Mouse (Mus musculus): ENCODE measurements around the gene Olfr374. TPM values are rescaled to one million over a fixed set of nuclear protein-coding genes. Genes with fewer than 3 reads are reported as not detected.

Gene Olfr374
- total and polyA plus RNA-seq, 2 experiments from 2014 or later = not detected

DNA sequence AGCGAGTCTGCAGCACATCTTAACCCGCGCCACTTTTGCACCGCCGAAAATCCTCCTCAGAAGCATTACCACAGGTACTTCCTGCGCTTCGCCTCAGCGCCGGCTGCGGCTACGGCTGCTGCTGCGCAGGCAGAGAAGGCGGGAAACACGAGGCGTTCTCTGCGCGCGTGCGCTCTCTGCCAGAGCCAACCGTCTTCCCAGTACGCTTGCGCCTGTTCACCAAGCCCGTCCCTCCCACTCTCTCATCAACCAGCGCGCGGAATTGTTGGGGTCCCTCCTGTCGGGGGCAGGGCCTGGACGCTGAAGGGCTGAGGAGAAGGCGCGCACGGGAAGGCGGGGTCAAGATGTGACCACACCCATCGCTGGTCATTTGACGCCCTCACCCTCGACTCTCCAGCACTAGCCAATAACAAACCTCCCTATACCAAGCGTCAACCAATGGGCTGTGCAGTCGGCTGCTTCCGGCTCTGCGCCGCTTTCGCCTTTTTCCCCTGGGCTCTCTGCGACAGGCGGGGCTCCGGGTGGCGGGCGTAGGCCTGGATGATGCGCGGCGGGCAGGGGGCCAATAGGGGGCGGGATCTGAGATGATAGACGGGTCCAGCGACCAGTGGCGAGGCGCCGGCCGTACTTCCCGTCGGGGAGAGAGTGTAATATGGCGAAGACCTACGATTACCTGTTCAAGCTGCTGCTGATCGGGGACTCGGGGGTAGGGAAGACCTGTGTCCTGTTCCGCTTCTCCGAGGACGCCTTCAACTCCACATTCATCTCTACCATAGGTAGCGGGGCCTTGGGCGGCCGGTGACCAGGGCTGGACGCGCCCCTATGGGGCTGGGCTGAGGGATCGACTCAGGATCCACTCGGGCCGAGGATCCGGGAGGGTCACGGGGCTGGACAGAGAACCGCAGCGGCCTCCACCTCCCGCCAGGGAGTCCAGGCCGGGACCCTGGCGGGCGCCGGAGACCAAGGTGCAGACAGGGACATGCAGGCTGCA lies 54.2 kb downstream of the Olfr374 start, which contains the start of gene Rab8a:
Rab8a (plus strand) TSS at position 494 of the 991 bp plus-strand sequence.
- Histone ChIP-seq H3K36me3 (ENCODE audit: insufficient read depth, low read length) (no peaks in the 10 kb centered on the region; the same call in 1 of the 2 replicates), H3K4me1 (ENCODE audit: insufficient read depth, low read length) (peaks cover 7% of the 10 kb centered on the region; the same call in 1 of the 2 replicates), H3K4me3 (ENCODE audit: low read depth, low read length) (peak within 1 kb of the TSS; percentile 86), H3K9ac (replicated peaks; ENCODE audit: low read length, poor library complexity, severe bottlenecking) (peak within 1 kb of the TSS; percentile 81), H3K27ac (ENCODE audit: low read depth, low read length) (peak within 1 kb of the TSS; percentile 85), H3K4me2 (ENCODE audit: low read depth, low read length, poor library complexity, severe bottlenecking) (peak within 1 kb of the TSS; percentile 75), H3K27me3 (ENCODE audit: insufficient read depth, low read length) (no peaks in the 10 kb centered on the region), H3K9me3 (ENCODE audit: low read length) (no peaks in the 10 kb centered on the region)
- under 1% methylated on average over 75 of the region's 82 CpGs for WGBS
- DNase-seq (ENCODE audit: low spot score) = peak; percentile 100
- peak; percentile 33 for TF ChIP-seq CTCF (IDR thresholded peaks at IDR 0.05)
- peak; percentile 99 for ATAC-seq (ENCODE audit: low FRiP score)

DNA sequence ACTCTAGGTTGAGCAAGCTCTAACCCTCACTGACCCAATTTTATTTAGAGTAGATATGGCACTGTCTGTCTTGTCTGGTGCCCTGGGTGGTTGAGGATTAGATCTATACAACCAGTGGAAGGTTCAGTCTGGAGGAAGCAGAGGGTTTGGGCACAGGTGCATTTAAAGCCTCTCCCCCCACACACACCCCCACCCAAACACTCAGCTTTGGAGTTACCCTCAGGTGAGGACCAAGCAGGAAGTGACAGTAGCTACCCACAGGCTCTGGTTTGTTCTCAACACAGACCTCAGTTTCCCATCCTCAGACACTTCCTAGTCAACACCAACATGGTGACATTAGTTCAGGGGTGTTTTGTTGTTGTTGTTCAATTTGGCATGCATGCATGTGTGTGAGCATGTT lies 56.0 kb downstream of the Olfr374 start:
- ATAC-seq (ENCODE audit: low FRiP score) (no peak), DNase-seq (ENCODE audit: low spot score) (no peak)
- no peaks in the 10 kb centered on the region for H3K9me3 ChIP-seq (ENCODE audit: low read length)
- H3K4me2 ChIP-seq (ENCODE audit: low read depth, low read length, poor library complexity, severe bottlenecking) = no peak overlapping the region; the same call in 1 of the 2 replicates
- H3K36me3 ChIP-seq (ENCODE audit: insufficient read depth, low read length) = peaks cover 5% of the 10 kb centered on the region; the same call in 1 of the 2 replicates
- no peak overlapping the region for H3K9ac ChIP-seq (replicated peaks; ENCODE audit: low read length, poor library complexity, severe bottlenecking)
- H3K27me3 ChIP-seq (ENCODE audit: insufficient read depth, low read length) = no peaks in the 10 kb centered on the region
- peaks cover 7% of the 10 kb centered on the region; the same call in 1 of the 2 replicates for H3K4me1 ChIP-seq (ENCODE audit: insufficient read depth, low read length)
- no peak overlapping the region for H3K4me3 ChIP-seq (ENCODE audit: low read depth, low read length)
- H3K27ac ChIP-seq (ENCODE audit: low read depth, low read length) = no peak overlapping the region
- no peak for TF ChIP-seq CTCF (IDR thresholded peaks at IDR 0.05)

Other genes with a start within 250 kb of the Olfr374 start
- 9.0 and 12.0 TPM in 2 replicates for gene Zfp709, start 225.0 kb upstream of the Olfr374 start, total RNA-seq (2014; rRNA removed)
- 5.6 and 6.0 TPM in 2 replicates for gene Zfp709, start 225.0 kb upstream of the Olfr374 start, polyA plus RNA-seq (2015; fragmentation: Nextera tagmentation; extraction: Ambion mirVana)
- gene Zfp882, start 198.4 kb upstream of the Olfr374 start, total RNA-seq (2014; rRNA removed) = 14.6 and 19.6 TPM in 2 replicates
- 6.3 and 6.8 TPM in 2 replicates for gene Zfp882, start 198.4 kb upstream of the Olfr374 start, polyA plus RNA-seq (2015; fragmentation: Nextera tagmentation; extraction: Ambion mirVana)
- gene Zfp617, start 198.4 kb upstream of the Olfr374 start, total RNA-seq (2014; rRNA removed) = 17.6 and 29.1 TPM in 2 replicates
- gene Zfp617, start 198.4 kb upstream of the Olfr374 start, polyA plus RNA-seq (2015; fragmentation: Nextera tagmentation; extraction: Ambion mirVana) = 19.9 and 21.5 TPM in 2 replicates
- 18.1 and 28.2 TPM in 2 replicates for gene Zfp961, start 156.0 kb upstream of the Olfr374 start, total RNA-seq (2014; rRNA removed)
- 12.5 and 13.4 TPM in 2 replicates for gene Zfp961, start 156.0 kb upstream of the Olfr374 start, polyA plus RNA-seq (2015; fragmentation: Nextera tagmentation; extraction: Ambion mirVana)
- gene Cyp4f18, start 97.4 kb upstream of the Olfr374 start, total RNA-seq (2014; rRNA removed) = 0.19 TPM in 1 of 2 replicates, not detected in the other
- 0.44 and 0.49 TPM in 2 replicates for gene Cyp4f18, start 97.4 kb upstream of the Olfr374 start, polyA plus RNA-seq (2015; fragmentation: Nextera tagmentation; extraction: Ambion mirVana)
- gene Olfr372, start 65.8 kb upstream of the Olfr374 start, total RNA-seq (2014; rRNA removed) = not detected in 2 replicates
- gene Olfr372, start 65.8 kb upstream of the Olfr374 start, polyA plus RNA-seq (2015; fragmentation: Nextera tagmentation; extraction: Ambion mirVana) = not detected in 2 replicates
- not detected in 2 replicates for gene Olfr373, start 23.9 kb upstream of the Olfr374 start, total RNA-seq (2014; rRNA removed)
- gene Olfr373, start 23.9 kb upstream of the Olfr374 start, polyA plus RNA-seq (2015; fragmentation: Nextera tagmentation; extraction: Ambion mirVana) = not detected in 2 replicates
- 82.1 and 108 TPM in 2 replicates for gene Tpm4, start 27.9 kb downstream of the Olfr374 start, total RNA-seq (2014; rRNA removed)
- 87.5 and 91.5 TPM in 2 replicates for gene Tpm4, start 27.9 kb downstream of the Olfr374 start, polyA plus RNA-seq (2015; fragmentation: Nextera tagmentation; extraction: Ambion mirVana)
- 32.9 and 43.0 TPM in 2 replicates for gene Rab8a, start 54.2 kb downstream of the Olfr374 start, total RNA-seq (2014; rRNA removed)
- gene Rab8a, start 54.2 kb downstream of the Olfr374 start, polyA plus RNA-seq (2015; fragmentation: Nextera tagmentation; extraction: Ambion mirVana) = 66.7 and 66.9 TPM in 2 replicates
- gene Hsh2d, start 82.6 kb downstream of the Olfr374 start, total RNA-seq (2014; rRNA removed) = 0.24 and 0.55 TPM in 2 replicates
- gene Hsh2d, start 82.6 kb downstream of the Olfr374 start, polyA plus RNA-seq (2015; fragmentation: Nextera tagmentation; extraction: Ambion mirVana) = not detected in 2 replicates
- not detected in 2 replicates for gene Cib3, start 105.8 kb downstream of the Olfr374 start, total RNA-seq (2014; rRNA removed)
- not detected in 2 replicates for gene Cib3, start 105.8 kb downstream of the Olfr374 start, polyA plus RNA-seq (2015; fragmentation: Nextera tagmentation; extraction: Ambion mirVana)
- not detected in 2 replicates for gene Gm11034, start 106.6 kb downstream of the Olfr374 start, total RNA-seq (2014; rRNA removed)
- not detected in 2 replicates for gene Gm11034, start 106.6 kb downstream of the Olfr374 start, polyA plus RNA-seq (2015; fragmentation: Nextera tagmentation; extraction: Ambion mirVana)
- 113 and 116 TPM in 2 replicates for gene Fam32a, start 112.7 kb downstream of the Olfr374 start, total RNA-seq (2014; rRNA removed)
- 91.6 and 92.5 TPM in 2 replicates for gene Fam32a, start 112.7 kb downstream of the Olfr374 start, polyA plus RNA-seq (2015; fragmentation: Nextera tagmentation; extraction: Ambion mirVana)
- 81.8 and 97.2 TPM in 2 replicates for gene Ap1m1, start 133.0 kb downstream of the Olfr374 start, total RNA-seq (2014; rRNA removed)
- 252 and 260 TPM in 2 replicates for gene Ap1m1, start 133.0 kb downstream of the Olfr374 start, polyA plus RNA-seq (2015; fragmentation: Nextera tagmentation; extraction: Ambion mirVana)
- 2.4 and 3.9 TPM in 2 replicates for gene Gm10282, start 198.2 kb downstream of the Olfr374 start, total RNA-seq (2014; rRNA removed)
- 9.0 and 10.2 TPM in 2 replicates for gene Gm10282, start 198.2 kb downstream of the Olfr374 start, polyA plus RNA-seq (2015; fragmentation: Nextera tagmentation; extraction: Ambion mirVana)
- 5.3 and 7.8 TPM in 2 replicates for gene Klf2, start 212.0 kb downstream of the Olfr374 start, total RNA-seq (2014; rRNA removed)
- 9.8 and 10.5 TPM in 2 replicates for gene Klf2, start 212.0 kb downstream of the Olfr374 start, polyA plus RNA-seq (2015; fragmentation: Nextera tagmentation; extraction: Ambion mirVana)